In genomic region chr2:35684005-35684404, GRCm38 (mm10) we compare ENCODE assay signal across 10 mouse cellular contexts.
DNase-seq lines count a peak whose midpoint lies in the region; ATAC-seq and TF ChIP-seq lines count a peak whose summit lies in the region.
"Had no signal": no experiment of that assay in that cellular context is flagged by ENCODE, and none has a peak within 500 bp of the region (broad histone marks: within the 10 kb centered on the region; RNA-seq: fewer than 3 reads in every experiment).

No protein-coding gene starts in this region.

- 6% methylated on average over 3 of the region's 3 CpGs for WGBS in heart, embryonic 10.5 days
- WGBS in kidney, embryonic 16.5 days = 31% methylated on average over 3 of the region's 3 CpGs
- WGBS in kidney, adult 2 months = 22% methylated on average over 3 of the region's 3 CpGs
- WGBS in forebrain, embryonic 15.5 days = 8% methylated on average over 3 of the region's 3 CpGs

- 0 out of 2 replicates have a peak overlapping the region, but pooled peaks have one; percentile 0 for H3K9ac ChIP-seq in kidney, embryonic 16.5 days (replicated peaks; ENCODE audit: low read length)
- no peak overlapping the region for H3K9ac ChIP-seq in forebrain, embryonic 15.5 days (replicated peaks)
- H3K9ac ChIP-seq: liver, embryonic 13.5 days had no signal

- H3K27me3 ChIP-seq in heart, embryonic 10.5 days (ENCODE audit: insufficient read depth, poor library complexity, severe bottlenecking) = no peaks in the 10 kb centered on the region
- no peaks in the 10 kb centered on the region for H3K27me3 ChIP-seq in kidney, embryonic 16.5 days (ENCODE audit: insufficient read depth, low read length)
- no peaks in the 10 kb centered on the region for H3K27me3 ChIP-seq in kidney, adult 2 months (replicated peaks; ENCODE audit: control insufficient read depth, insufficient read depth, low read length)
- no peaks in the 10 kb centered on the region for H3K27me3 ChIP-seq in forebrain, embryonic 15.5 days
- H3K27me3 ChIP-seq: liver, embryonic 13.5 days had no signal

- no peaks in the 10 kb centered on the region for H3K9me3 ChIP-seq in heart, embryonic 10.5 days
- no peaks in the 10 kb centered on the region for H3K9me3 ChIP-seq in kidney, embryonic 16.5 days (ENCODE audit: low read length)
- H3K9me3 ChIP-seq in forebrain, embryonic 15.5 days = no peaks in the 10 kb centered on the region
- H3K9me3 ChIP-seq: liver, embryonic 13.5 days had no signal

- no peak for TF ChIP-seq CTCF in kidney, adult 2 months (conservative IDR thresholded peaks at IDR 0.05; ENCODE audit: insufficient read depth, insufficient read length, low read depth, low read length)

- DNase-seq in heart, embryonic 10.5 days (ENCODE audit: low spot score) = peak; percentile 81
- DNase-seq in heart, postnatal 36 days = no peak
- no peak for DNase-seq in kidney, adult 2 months
- DNase-seq in Muller cell, postnatal 12 days (ENCODE audit: inconsistent ontology term) = peak; percentile 89
- DNase-seq in thymus, postnatal 25 days = no peak
- DNase-seq in thymus, postnatal 10 days (ENCODE audit: low spot score in 2 of 2) = no peak
- DNase-seq: kidney, postnatal 10 days; liver, embryonic 13.5 days had no signal

- intact Hi-C loops in heart, postnatal 36 days (cut with DNase I) = no loop called here

- H3K36me3 ChIP-seq in heart, embryonic 10.5 days = no peaks in the 10 kb centered on the region; the same call in 1 of the 2 replicates
- no peaks in the 10 kb centered on the region for H3K36me3 ChIP-seq in kidney, embryonic 16.5 days (ENCODE audit: insufficient read depth, low read length)
- no peaks in the 10 kb centered on the region for H3K36me3 ChIP-seq in kidney, adult 2 months (ENCODE audit: control insufficient read depth, insufficient read depth, low read length)
- no peaks in the 10 kb centered on the region for H3K36me3 ChIP-seq in forebrain, embryonic 15.5 days
- H3K36me3 ChIP-seq: liver, embryonic 13.5 days had no signal

- H3K4me1 ChIP-seq in heart, embryonic 10.5 days = peaks cover 100% of the 10 kb centered on the region
- peaks cover 65% of the 10 kb centered on the region for H3K4me1 ChIP-seq in kidney, embryonic 16.5 days (ENCODE audit: insufficient read depth, low read length)
- peaks cover 36% of the 10 kb centered on the region for H3K4me1 ChIP-seq in kidney, adult 2 months (ENCODE audit: control insufficient read depth, insufficient read depth, low read length)
- H3K4me1 ChIP-seq in forebrain, embryonic 15.5 days = peaks cover 94% of the 10 kb centered on the region

- no peak for ATAC-seq in kidney, embryonic 16.5 days (ENCODE audit: low FRiP score, low TSS enrichment)
- ATAC-seq in forebrain, embryonic 15.5 days (replicated peaks) = peak; percentile 30; the same call in 1 of the 2 replicates

- H3K4me3 ChIP-seq in heart, embryonic 10.5 days = peak overlapping the region; percentile 12; the same call in 1 of the 2 replicates
- no peak overlapping the region for H3K4me3 ChIP-seq in kidney, embryonic 16.5 days (ENCODE audit: low read length)
- no peak overlapping the region for H3K4me3 ChIP-seq in kidney, adult 2 months (ENCODE audit: insufficient read depth, low read depth, low read length)
- H3K4me3 ChIP-seq in forebrain, embryonic 15.5 days = no peak overlapping the region
- H3K4me3 ChIP-seq: liver, embryonic 13.5 days had no signal

- TF ChIP-seq POLR2A in kidney, adult 2 months (IDR thresholded peaks at IDR 0.05; ENCODE audit: low read depth, low read length) = no peak

- no peak overlapping the region for H3K4me2 ChIP-seq in kidney, embryonic 16.5 days (replicated peaks; ENCODE audit: low read depth, low read length)
- no peak overlapping the region for H3K4me2 ChIP-seq in forebrain, embryonic 15.5 days (replicated peaks)
- H3K4me2 ChIP-seq: liver, embryonic 13.5 days had no signal

- peak overlapping the region; percentile 47 for H3K27ac ChIP-seq in heart, embryonic 10.5 days
- no peak overlapping the region for H3K27ac ChIP-seq in kidney, embryonic 16.5 days (ENCODE audit: low read length)
- H3K27ac ChIP-seq in kidney, adult 2 months (ENCODE audit: insufficient read depth, low read depth, low read length) = no peak overlapping the region
- H3K27ac ChIP-seq in forebrain, embryonic 15.5 days (replicated peaks) = peak overlapping the region; percentile 82
- H3K27ac ChIP-seq: liver, embryonic 13.5 days had no signal

Comparison
In these comparisons a context has a peak if more than half of its experiments do, and no peak if none do; other contexts are left out.
1. DNase-seq: peak in heart, embryonic 10.5 days (single experiment) and Muller cell, postnatal 12 days (single experiment); none in heart, postnatal 36 days (0 of 2), kidney, adult 2 months (single experiment), thymus, postnatal 25 days (single experiment) and thymus, postnatal 10 days (0 of 2).
2. H3K27ac ChIP-seq: peak in heart, embryonic 10.5 days (single experiment) and forebrain, embryonic 15.5 days (single experiment); none in kidney, embryonic 16.5 days (single experiment) and kidney, adult 2 months (single experiment).